Mouse (Mus musculus): ENCODE measurements around the gene Rnf216. TPM values are rescaled to one million over a fixed set of nuclear protein-coding genes. Genes with fewer than 3 reads are reported as not detected.

Rnf216 gene
- polyA plus RNA-seq, 1 experiment: 12.2 TPM

DNA sequence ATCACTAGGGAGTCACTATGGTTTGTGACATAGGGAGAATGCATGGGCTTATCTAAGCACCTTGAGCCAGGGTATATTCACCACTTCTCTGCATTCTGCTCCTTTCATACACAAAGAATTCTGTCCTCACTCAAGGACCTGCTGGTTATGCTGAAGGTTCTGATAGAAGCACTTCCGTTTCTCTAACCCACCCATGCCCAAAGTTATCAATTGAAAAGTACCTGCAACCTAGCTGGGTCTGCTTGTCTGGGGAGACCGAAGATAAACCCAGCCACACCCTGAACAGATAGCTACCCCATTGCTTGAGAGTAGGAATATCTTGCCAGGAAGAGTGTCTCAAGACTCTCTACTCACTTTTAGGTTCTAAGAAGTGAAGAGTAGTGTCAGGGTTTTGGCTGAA is 60.1 kb downstream of the Rnf216 start:
- Histone ChIP-seq H3K27me3 (ENCODE audit: control insufficient read depth, insufficient read depth, insufficient read length) (no peaks in the 10 kb centered on the region), H3K79me2 (ENCODE audit: control insufficient read depth, insufficient read depth) (no peaks in the 10 kb centered on the region), H3K4me3 (ENCODE audit: insufficient read depth, poor library complexity, severe bottlenecking) (no peak overlapping the region), H3K79me3 (ENCODE audit: low read depth) (no peaks in the 10 kb centered on the region), H3ac (ENCODE audit: control insufficient read depth, insufficient read length, low read depth) (no peak overlapping the region), H3K36me3 (ENCODE audit: control insufficient read depth, insufficient read depth) (peaks cover 9% of the 10 kb centered on the region)
- TF ChIP-seq MYOG (IDR thresholded peaks at IDR 0.05; ENCODE audit: control insufficient read depth, extremely low read depth, insufficient read length) (no peak), MAX (IDR thresholded peaks at IDR 0.05) (no peak), FOSL1 (IDR thresholded peaks at IDR 0.05; ENCODE audit: insufficient read depth, low read length, poor library complexity, severe bottlenecking) (no peak), CTCF (IDR thresholded peaks at IDR 0.05; ENCODE audit: control insufficient read depth, insufficient read depth, insufficient read length) (no peak), MYOD1 (IDR thresholded peaks at IDR 0.05; ENCODE audit: control insufficient read depth, insufficient read length, low read depth) (no peak), USF1 (IDR thresholded peaks at IDR 0.05; ENCODE audit: low read depth) (no peak), CEBPB (IDR thresholded peaks at IDR 0.05; ENCODE audit: low read depth) (no peak)

- Histone ChIP-seq H3K79me2 (ENCODE audit: control insufficient read depth, insufficient read depth) (no peaks in the 10 kb centered on the region), H3K27me3 (ENCODE audit: control insufficient read depth, insufficient read depth, insufficient read length) (no peaks in the 10 kb centered on the region), H3ac (ENCODE audit: control insufficient read depth, insufficient read length, low read depth) (no peak overlapping the region), H3K4me3 (ENCODE audit: insufficient read depth, poor library complexity, severe bottlenecking) (no peak overlapping the region), H3K36me3 (ENCODE audit: control insufficient read depth, insufficient read depth) (peaks cover 9% of the 10 kb centered on the region), H3K79me3 (ENCODE audit: low read depth) (no peaks in the 10 kb centered on the region)
- TF ChIP-seq FOSL1 (IDR thresholded peaks at IDR 0.05; ENCODE audit: insufficient read depth, low read length, poor library complexity, severe bottlenecking): no peak
- TF ChIP-seq MAX (IDR thresholded peaks at IDR 0.05): peak; percentile 48
- TF ChIP-seq CTCF (IDR thresholded peaks at IDR 0.05; ENCODE audit: control insufficient read depth, insufficient read depth, insufficient read length): no peak
- TF ChIP-seq MYOG (IDR thresholded peaks at IDR 0.05; ENCODE audit: control insufficient read depth, extremely low read depth, insufficient read length): no peak
- TF ChIP-seq USF1 (IDR thresholded peaks at IDR 0.05; ENCODE audit: low read depth): peak; percentile 32
- TF ChIP-seq MYOD1 (IDR thresholded peaks at IDR 0.05; ENCODE audit: control insufficient read depth, insufficient read length, low read depth): no peak
These were observed 60.9 kb downstream of the Rnf216 start for GRCm38 (mm10) chr5:143051851-143052250.

GRCm38 (mm10) chr5:143050273-143050672 is 62.5 kb downstream of the Rnf216 start:
- TF ChIP-seq FOSL1 (IDR thresholded peaks at IDR 0.05; ENCODE audit: insufficient read depth, low read length, poor library complexity, severe bottlenecking): no peak
- no peak for TF ChIP-seq USF1 (IDR thresholded peaks at IDR 0.05; ENCODE audit: low read depth)
- no peak for TF ChIP-seq MYOD1 (IDR thresholded peaks at IDR 0.05; ENCODE audit: control insufficient read depth, insufficient read length, low read depth)
- no peak for TF ChIP-seq MAX (IDR thresholded peaks at IDR 0.05)
- TF ChIP-seq CEBPB (IDR thresholded peaks at IDR 0.05; ENCODE audit: low read depth): no peak
- TF ChIP-seq MYOG (IDR thresholded peaks at IDR 0.05; ENCODE audit: control insufficient read depth, extremely low read depth, insufficient read length): no peak
- no peak for TF ChIP-seq CTCF (IDR thresholded peaks at IDR 0.05; ENCODE audit: control insufficient read depth, insufficient read depth, insufficient read length)
- no peaks in the 10 kb centered on the region for H3K79me3 ChIP-seq (ENCODE audit: low read depth)
- peaks cover 9% of the 10 kb centered on the region for H3K36me3 ChIP-seq (ENCODE audit: control insufficient read depth, insufficient read depth)

GRCm38 (mm10) chr5:143049746-143050145 is 63.0 kb downstream of the Rnf216 start:
- no peaks in the 10 kb centered on the region for H3K79me3 ChIP-seq (ENCODE audit: low read depth)
- no peaks in the 10 kb centered on the region for H3K79me2 ChIP-seq (ENCODE audit: control insufficient read depth, insufficient read depth)
- TF ChIP-seq CTCF (IDR thresholded peaks at IDR 0.05; ENCODE audit: control insufficient read depth, insufficient read depth, insufficient read length) (no peak), USF1 (IDR thresholded peaks at IDR 0.05; ENCODE audit: low read depth) (no peak), MAX (IDR thresholded peaks at IDR 0.05) (no peak)
- no peaks in the 10 kb centered on the region for H3K27me3 ChIP-seq (ENCODE audit: control insufficient read depth, insufficient read depth, insufficient read length)
- no peak overlapping the region for H3ac ChIP-seq (ENCODE audit: control insufficient read depth, insufficient read length, low read depth)
- no peak overlapping the region for H3K4me3 ChIP-seq (ENCODE audit: insufficient read depth, poor library complexity, severe bottlenecking)
- peaks cover 9% of the 10 kb centered on the region for H3K36me3 ChIP-seq (ENCODE audit: control insufficient read depth, insufficient read depth)

More at GRCm38 (mm10) chr5:143050273-143050672, 62.5 kb downstream of the Rnf216 start:
- Histone ChIP-seq H3K4me3 (ENCODE audit: insufficient read depth, poor library complexity, severe bottlenecking) (no peak overlapping the region), H3K27me3 (ENCODE audit: control insufficient read depth, insufficient read depth, insufficient read length) (no peaks in the 10 kb centered on the region), H3K79me2 (ENCODE audit: control insufficient read depth, insufficient read depth) (no peaks in the 10 kb centered on the region), H3ac (ENCODE audit: control insufficient read depth, insufficient read length, low read depth) (no peak overlapping the region)

GRCm38 (mm10) chr5:143049013-143049385 is 63.8 kb downstream of the Rnf216 start:
- no peak overlapping the region for H3ac ChIP-seq (ENCODE audit: control insufficient read depth, insufficient read length, low read depth)
- H3K36me3 ChIP-seq (ENCODE audit: control insufficient read depth, insufficient read depth): peaks cover 7% of the 10 kb centered on the region
- no peaks in the 10 kb centered on the region for H3K27me3 ChIP-seq (ENCODE audit: control insufficient read depth, insufficient read depth, insufficient read length)
- H3K4me3 ChIP-seq (ENCODE audit: insufficient read depth, poor library complexity, severe bottlenecking): no peak overlapping the region
- H3K79me3 ChIP-seq (ENCODE audit: low read depth): no peaks in the 10 kb centered on the region
- H3K79me2 ChIP-seq (ENCODE audit: control insufficient read depth, insufficient read depth): no peaks in the 10 kb centered on the region
- TF ChIP-seq FOSL1 (IDR thresholded peaks at IDR 0.05; ENCODE audit: insufficient read depth, low read length, poor library complexity, severe bottlenecking) (no peak), MYOD1 (IDR thresholded peaks at IDR 0.05; ENCODE audit: control insufficient read depth, insufficient read length, low read depth) (no peak), MYOG (IDR thresholded peaks at IDR 0.05; ENCODE audit: control insufficient read depth, extremely low read depth, insufficient read length) (no peak), CEBPB (IDR thresholded peaks at IDR 0.05; ENCODE audit: low read depth) (no peak)

DNA sequence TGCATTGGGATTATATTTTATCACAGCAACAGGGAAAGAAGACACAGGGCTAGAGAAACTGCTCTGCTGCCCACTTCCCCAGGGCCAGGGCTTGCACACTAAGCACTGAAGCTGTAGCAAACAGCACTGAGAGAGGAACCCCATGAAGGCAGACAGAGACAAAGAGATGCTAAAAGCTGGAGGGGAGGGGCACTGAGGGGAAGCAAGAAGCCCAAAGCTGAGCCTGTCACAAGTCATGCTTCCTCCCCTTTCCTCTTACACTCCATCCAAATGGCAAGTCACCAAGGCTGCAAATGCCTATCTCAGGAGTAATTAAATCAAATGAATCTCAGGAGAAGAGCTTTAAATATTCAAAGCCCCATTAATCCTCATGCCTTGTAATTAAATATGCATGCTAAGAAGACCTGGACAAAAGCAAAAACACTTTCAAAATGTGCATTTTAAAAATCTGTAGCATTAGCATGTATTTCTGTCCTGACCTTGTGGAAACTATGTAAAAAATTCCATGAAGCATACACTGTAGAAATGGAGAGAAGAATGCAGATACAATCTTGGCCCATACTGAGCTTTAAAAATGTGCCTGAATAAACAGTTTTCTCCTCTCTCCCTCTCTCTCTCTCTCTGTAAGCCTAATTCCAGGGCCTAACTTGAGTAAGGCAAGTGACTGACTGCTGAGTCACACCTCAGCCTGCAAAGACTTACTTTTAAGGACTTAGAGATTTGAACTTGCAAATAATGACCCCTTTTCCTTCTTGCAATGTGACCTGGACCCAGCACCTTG is 64.4 kb downstream of the Rnf216 start:
- TF ChIP-seq MYOG (IDR thresholded peaks at IDR 0.05; ENCODE audit: control insufficient read depth, extremely low read depth, insufficient read length) (no peak), FOSL1 (IDR thresholded peaks at IDR 0.05; ENCODE audit: insufficient read depth, low read length, poor library complexity, severe bottlenecking) (peak; percentile 31), MAX (IDR thresholded peaks at IDR 0.05) (no peak)
- Histone ChIP-seq H3ac (ENCODE audit: control insufficient read depth, insufficient read length, low read depth) (no peak overlapping the region), H3K4me3 (ENCODE audit: insufficient read depth, poor library complexity, severe bottlenecking) (no peak overlapping the region), H3K79me3 (ENCODE audit: low read depth) (no peaks in the 10 kb centered on the region), H3K79me2 (ENCODE audit: control insufficient read depth, insufficient read depth) (no peaks in the 10 kb centered on the region), H3K36me3 (ENCODE audit: control insufficient read depth, insufficient read depth) (peaks cover 5% of the 10 kb centered on the region), H3K27me3 (ENCODE audit: control insufficient read depth, insufficient read depth, insufficient read length) (no peaks in the 10 kb centered on the region)

Data from C2C12 (cell line).